Mouse (Mus musculus) cortical plate, adult 2 months (tissue): ENCODE measurements around the gene Ccdc155. TPM values are rescaled to one million over a fixed set of nuclear protein-coding genes. Genes with fewer than 3 reads are reported as not detected.

ENCODE experiments used
- H3K27ac ChIP-seq: fragments of 200-500 bp; 2 replicates; pipeline ENCODE4 v1.5.1; 2012; ENCODE audit warnings: low read length, control low read depth, inconsistent platforms; ENCODE audit not compliant: insufficient read depth
- H3K4me1 ChIP-seq: fragments of 200-500 bp; 2 replicates; pipeline ENCODE4 v1.6.1; 2011; ENCODE audit warnings: low read length; ENCODE audit not compliant: control insufficient read depth, insufficient read depth
- H3K4me3 ChIP-seq: fragments of 200-500 bp; 2 replicates; pipeline ENCODE4 v1.5.1; 2011; ENCODE audit warnings: mild to moderate bottlenecking, low read length, control low read depth; ENCODE audit not compliant: insufficient read depth
- CTCF ChIP-seq: fragments of 200-500 bp; IDR thresholded peaks from 2 replicates; pipeline ENCODE4 v1.5.1; 2011; ENCODE audit warnings: mild to moderate bottlenecking, control low read depth, low read length; ENCODE audit not compliant: insufficient read depth; ENCODE audit errors: extremely low read depth
- POLR2A ChIP-seq: fragments of 200-500 bp; IDR thresholded peaks from 2 replicates; pipeline ENCODE4 v1.6.1; 2011; ENCODE audit warnings: mild to moderate bottlenecking, low read length, control low read depth; ENCODE audit not compliant: insufficient read depth; ENCODE audit errors: extremely low read depth
- polyA plus RNA-seq: library from polyadenylated mRNA; depleted of rRNA; stranded (reverse); fragments of >200 nt; gene quantifications from 2 replicates; pipeline ENCODE4 v1.2.3, GENCODE M21; 2012

Ccdc155 gene
- polyA plus RNA-seq, 1 experiment = 4.7 TPM

GRCm38 (mm10) chr7:45191803-45192363 is 12.8 kb downstream of the Ccdc155 start:
- Histone ChIP-seq H3K4me3 (no peak overlapping the region), H3K4me1 (peaks cover 2% of the 10 kb centered on the region; the same call in 1 of the 2 replicates), H3K27ac (no peak overlapping the region)
- no peak for TF ChIP-seq CTCF
- no peak for TF ChIP-seq POLR2A

- Histone ChIP-seq H3K27ac (no peak overlapping the region), H3K4me1 (no peaks in the 10 kb centered on the region; the same call in 1 of the 2 replicates), H3K4me3 (no peak overlapping the region)
- TF ChIP-seq POLR2A = no peak
- TF ChIP-seq CTCF = no peak
These were observed 13.5 kb downstream of the Ccdc155 start for GRCm38 (mm10) chr7:45191161-45191560.

- TF ChIP-seq CTCF (no peak), POLR2A (no peak)
- H3K4me3 ChIP-seq = no peak overlapping the region
- no peak overlapping the region for H3K27ac ChIP-seq
- H3K4me1 ChIP-seq = no peaks in the 10 kb centered on the region; the same call in 1 of the 2 replicates
These were observed 14.5 kb downstream of the Ccdc155 start for GRCm38 (mm10) chr7:45190186-45190585.

GRCm38 (mm10) chr7:45189600-45189999 is 15.1 kb downstream of the Ccdc155 start:
- no peak overlapping the region for H3K27ac ChIP-seq
- no peaks in the 10 kb centered on the region; the same call in 1 of the 2 replicates for H3K4me1 ChIP-seq
- no peak overlapping the region for H3K4me3 ChIP-seq
- no peak for TF ChIP-seq CTCF
- 0 out of 2 replicates have a peak, but pooled peaks have one; percentile 5 for TF ChIP-seq POLR2A

DNA sequence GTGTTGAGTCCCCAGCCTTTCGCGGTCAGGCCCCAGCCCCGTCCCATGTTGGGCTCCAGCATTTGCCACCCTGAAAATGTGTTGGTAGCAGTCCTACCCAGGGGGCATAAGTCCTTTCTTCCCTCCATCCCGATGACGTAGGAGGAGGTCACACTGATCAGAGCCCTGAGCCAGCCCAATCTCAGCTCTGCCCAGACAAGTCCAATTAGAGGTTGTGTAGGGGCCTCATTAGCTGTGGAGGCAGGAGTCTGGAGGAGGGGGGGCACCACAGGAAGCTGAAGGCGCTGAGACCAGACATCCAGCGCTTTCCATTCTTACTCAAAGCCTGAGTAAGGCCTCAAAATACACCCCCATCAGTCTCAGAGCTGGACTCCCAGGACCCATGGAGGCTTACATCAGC is 18.8 kb downstream of the Ccdc155 start:
- Histone ChIP-seq H3K4me3 (no peak overlapping the region), H3K4me1 (no peaks in the 10 kb centered on the region; the same call in 1 of the 2 replicates), H3K27ac (no peak overlapping the region)
- TF ChIP-seq POLR2A = no peak
- no peak for TF ChIP-seq CTCF

DNA sequence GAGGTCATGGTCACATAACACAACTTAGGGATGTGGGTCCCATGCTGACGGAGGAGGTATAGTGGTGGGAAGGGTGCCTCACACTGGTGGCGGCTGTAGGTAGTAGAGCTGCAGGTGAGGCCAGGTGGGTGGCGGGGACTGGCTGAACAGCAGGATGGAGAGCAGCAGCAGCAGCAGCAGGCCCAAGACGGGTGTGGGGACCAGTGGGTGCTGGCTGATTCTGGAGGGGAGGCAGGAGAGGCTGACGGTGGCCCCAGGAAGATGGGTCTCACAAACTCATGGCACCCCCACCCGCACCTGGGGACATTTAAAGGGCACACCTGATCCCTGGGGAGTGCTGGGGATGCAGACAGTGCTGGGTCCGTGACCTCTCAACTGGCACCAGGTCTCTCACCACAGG is 21.0 kb downstream of the Ccdc155 start:
- TF ChIP-seq POLR2A (no peak), CTCF (no peak)
- H3K27ac ChIP-seq = no peak overlapping the region
- no peaks in the 10 kb centered on the region; the same call in 1 of the 2 replicates for H3K4me1 ChIP-seq
- H3K4me3 ChIP-seq = no peak overlapping the region

GRCm38 (mm10) chr7:45182606-45183005 is 22.1 kb downstream of the Ccdc155 start:
- Histone ChIP-seq H3K4me3 (no peak overlapping the region), H3K27ac (no peak overlapping the region), H3K4me1 (no peaks in the 10 kb centered on the region)
- TF ChIP-seq CTCF = no peak
- TF ChIP-seq POLR2A = no peak

- no peaks in the 10 kb centered on the region for H3K4me1 ChIP-seq
- TF ChIP-seq CTCF = no peak
- peak; percentile 90 for TF ChIP-seq POLR2A
- no peak overlapping the region for H3K27ac ChIP-seq
- H3K4me3 ChIP-seq = no peak overlapping the region
These were observed 22.5 kb downstream of the Ccdc155 start for GRCm38 (mm10) chr7:45182199-45182601.

DNA sequence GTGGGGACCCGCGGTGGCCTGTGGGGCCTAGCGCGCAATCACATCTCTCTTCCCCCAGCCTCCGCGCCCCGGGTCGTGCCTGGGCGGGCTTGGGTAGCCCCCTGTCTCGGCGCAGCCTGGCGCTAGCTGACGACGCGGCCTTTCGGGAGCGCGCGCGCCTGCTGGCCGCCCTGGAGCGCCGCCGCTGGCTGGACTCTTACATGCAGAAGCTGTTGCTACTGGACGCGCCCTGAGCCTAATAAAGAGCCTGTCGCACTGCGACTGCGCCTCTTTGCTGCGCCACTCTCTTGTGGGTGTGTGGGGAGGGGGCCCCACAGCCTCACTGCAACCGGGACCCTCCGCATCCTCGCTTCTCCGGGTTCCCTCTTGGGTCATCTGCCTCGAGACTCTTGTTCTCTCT is 23.2 kb downstream of the Ccdc155 start:
- no peak overlapping the region for H3K4me3 ChIP-seq

GRCm38 (mm10) chr7:45180896-45181477 is 23.7 kb downstream of the Ccdc155 start, which contains the start of gene Pth2:
TSS of gene Pth2 (plus strand) at chr7:45180995.
- H3K27ac ChIP-seq = no peak within 1 kb of the TSS
- TF ChIP-seq POLR2A (no peak), CTCF (no peak)
- H3K4me3 ChIP-seq = no peak within 1 kb of the TSS
- H3K4me1 ChIP-seq = no peaks in the 10 kb centered on the region

More for the DNA sequence above, 23.2 kb downstream of the Ccdc155 start:
- TF ChIP-seq POLR2A (no peak), CTCF (no peak)
- Histone ChIP-seq H3K27ac (no peak overlapping the region), H3K4me1 (no peaks in the 10 kb centered on the region)

DNA sequence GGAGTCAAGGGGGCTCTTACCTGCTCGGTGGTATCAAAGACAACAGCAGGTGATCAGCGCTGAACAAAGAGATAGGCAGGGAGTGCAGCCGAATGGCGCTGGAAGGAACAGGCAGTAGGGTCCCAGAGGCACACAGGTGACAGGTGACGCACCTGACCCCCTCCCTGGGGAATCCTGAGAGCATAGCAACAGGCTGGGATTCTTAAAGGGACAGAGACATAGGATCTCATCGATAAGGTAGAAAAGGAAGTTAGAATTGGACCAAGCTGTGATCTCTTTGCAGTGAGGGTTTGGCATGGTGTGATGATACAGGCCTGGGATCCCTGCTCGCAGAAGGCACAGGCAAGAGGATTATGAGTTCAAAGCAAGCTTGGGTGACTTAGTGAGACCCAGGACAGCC is 25.2 kb downstream of the Ccdc155 start, which contains the start of gene Gfy:
Gene Gfy (minus strand): TSS at position 101 of the 400 bp plus-strand sequence.
- no peak within 1 kb of the TSS for H3K4me3 ChIP-seq
- TF ChIP-seq POLR2A (no peak), CTCF (no peak)

More for the DNA sequence above, 25.2 kb downstream of the Ccdc155 start, which contains the start of gene Gfy:
- no peak within 1 kb of the TSS for H3K27ac ChIP-seq
- no peaks in the 10 kb centered on the region for H3K4me1 ChIP-seq
